Mouse (Mus musculus) ES-Bruce4 (cell line): ENCODE results near the gene Cdc14b. TPM values are rescaled to one million over a fixed set of nuclear protein-coding genes. Genes with fewer than 3 reads are reported as not detected.
A peak's percentile ranks its signal among the peaks of the same experiment; 100 is the strongest.

ENCODE experiments used
- H3K27ac ChIP-seq: 2 replicates; pipeline ENCODE4 v1.5.1; 2012; ENCODE audit warnings: low read length, inconsistent platforms; ENCODE audit not compliant: insufficient read depth
- H3K27me3 ChIP-seq: 2 replicates; pipeline ENCODE4 v1.6.1; 2012; ENCODE audit warnings: mild to moderate bottlenecking, low read length, inconsistent platforms; ENCODE audit not compliant: control insufficient read depth, poor library complexity, insufficient read depth, severe bottlenecking
- H3K36me3 ChIP-seq: 2 replicates; pipeline ENCODE4 v1.6.1; 2012; ENCODE audit warnings: inconsistent platforms, mild to moderate bottlenecking, low read length, moderate library complexity; ENCODE audit not compliant: control insufficient read depth, poor library complexity, insufficient read depth, severe bottlenecking
- H3K4me1 ChIP-seq: one replicate; pipeline ENCODE4 v1.8.1; 2011; ENCODE audit warnings: low read length; ENCODE audit not compliant: control insufficient read depth, insufficient read depth
- H3K4me3 ChIP-seq: 2 replicates; pipeline ENCODE4 v1.5.1; 2011; ENCODE audit warnings: low read depth, mild to moderate bottlenecking, low read length
- H3K9ac ChIP-seq: 2 replicates; pipeline ENCODE4 v1.6.1; 2012; ENCODE audit warnings: low read depth, mild to moderate bottlenecking, inconsistent platforms; ENCODE audit not compliant: poor library complexity, severe bottlenecking
- H3K9me3 ChIP-seq: replicated peaks from 2 replicates; pipeline ENCODE4 v1.6.1; 2012; ENCODE audit warnings: mild to moderate bottlenecking, low read length, inconsistent platforms; ENCODE audit not compliant: control insufficient read depth, poor library complexity, insufficient read depth, severe bottlenecking
- CTCF ChIP-seq: IDR thresholded peaks from one replicate; pipeline ENCODE4 v1.8.1; 2011; ENCODE audit warnings: low read depth, low read length
- EP300 ChIP-seq: IDR thresholded peaks from 2 replicates; pipeline ENCODE4 v1.6.1; 2011; ENCODE audit warnings: low read depth, low read length; ENCODE audit not compliant: insufficient read depth
- POLR2A ChIP-seq: IDR thresholded peaks from one replicate; pipeline ENCODE4 v1.8.1; 2011; ENCODE audit warnings: low read length; ENCODE audit not compliant: insufficient read depth
- polyA plus RNA-seq: library from polyadenylated mRNA; stranded (reverse); fragments of >200 nt; gene quantifications from 2 replicates; pipeline ENCODE4 v1.2.4, GENCODE M21; 2011; ENCODE audit warnings: low read depth; ENCODE audit not compliant: missing spikeins, insufficient read depth, insufficient read length

The Cdc14b gene
- polyA plus RNA-seq, 1 experiment: 30.4 TPM

DNA sequence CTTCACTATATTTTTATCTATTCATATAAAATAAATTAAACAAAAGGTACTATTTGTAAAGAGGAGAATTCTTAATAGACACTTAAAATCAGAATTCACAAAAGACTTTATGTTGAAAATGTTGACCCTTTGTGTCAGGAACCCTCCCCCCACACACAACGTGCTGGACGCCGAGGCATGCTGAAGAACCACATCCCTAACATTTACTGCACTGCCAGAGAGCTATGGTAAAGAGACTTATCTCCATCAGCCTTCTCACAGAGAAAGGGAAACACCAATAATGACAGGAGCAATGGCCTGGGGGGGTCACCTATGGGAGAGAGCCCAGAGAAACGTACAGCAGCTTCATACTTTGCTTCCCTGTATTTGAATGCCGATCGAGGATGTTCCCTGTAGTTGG, 66.9 kb downstream of the Cdc14b start:
- Histone ChIP-seq H3K9me3 (no peaks in the 10 kb centered on the region), H3K9ac (no peak overlapping the region), H3K4me1 (no peaks in the 10 kb centered on the region), H3K4me3 (no peak overlapping the region), H3K27me3 (no peaks in the 10 kb centered on the region), H3K36me3 (no peaks in the 10 kb centered on the region), H3K27ac (no peak overlapping the region)
- TF ChIP-seq CTCF: no peak
- no peak for TF ChIP-seq POLR2A
- no peak for TF ChIP-seq EP300

DNA sequence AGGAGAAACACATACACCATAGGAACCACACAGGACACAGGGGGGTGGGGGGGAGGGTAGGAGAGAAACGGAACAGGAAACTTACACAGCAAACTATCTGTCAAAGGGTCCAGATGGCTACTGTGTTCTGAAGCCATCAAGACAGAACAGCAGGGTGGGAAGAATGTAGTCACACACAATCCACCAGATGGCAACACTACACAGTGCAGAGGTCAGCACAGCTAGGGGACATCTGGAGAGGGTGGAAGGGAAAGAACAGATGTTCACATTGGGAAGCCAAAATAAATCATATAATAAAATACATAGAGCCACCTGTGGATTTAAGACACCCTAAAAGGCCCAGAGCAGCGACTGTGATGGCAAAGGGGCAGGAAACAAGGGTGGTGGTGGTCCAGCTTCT, 69.9 kb downstream of the Cdc14b start:
- H3K9me3 ChIP-seq: no peaks in the 10 kb centered on the region
- no peaks in the 10 kb centered on the region for H3K27me3 ChIP-seq
- no peak overlapping the region for H3K4me3 ChIP-seq
- no peak for TF ChIP-seq CTCF
- no peak for TF ChIP-seq POLR2A
- no peak for TF ChIP-seq EP300
- no peak overlapping the region for H3K9ac ChIP-seq
- H3K36me3 ChIP-seq: peaks cover 6% of the 10 kb centered on the region
- no peaks in the 10 kb centered on the region for H3K4me1 ChIP-seq
- no peak overlapping the region for H3K27ac ChIP-seq

GRCm38 (mm10) chr13:64204726-64205125, 70.4 kb downstream of the Cdc14b start:
- TF ChIP-seq CTCF: peak; percentile 37
- TF ChIP-seq EP300: no peak
- no peaks in the 10 kb centered on the region for H3K9me3 ChIP-seq
- H3K27me3 ChIP-seq: no peaks in the 10 kb centered on the region
- H3K4me1 ChIP-seq: no peaks in the 10 kb centered on the region
- peaks cover 6% of the 10 kb centered on the region for H3K36me3 ChIP-seq
- no peak overlapping the region for H3K9ac ChIP-seq
- H3K27ac ChIP-seq: no peak overlapping the region
- H3K4me3 ChIP-seq: no peak overlapping the region

- Histone ChIP-seq H3K36me3 (peaks cover 6% of the 10 kb centered on the region), H3K9ac (no peak overlapping the region), H3K4me3 (no peak overlapping the region), H3K4me1 (no peaks in the 10 kb centered on the region), H3K27ac (no peak overlapping the region), H3K9me3 (no peaks in the 10 kb centered on the region), H3K27me3 (no peaks in the 10 kb centered on the region; the same call in 1 of the 2 replicates)
- no peak for TF ChIP-seq EP300
- no peak for TF ChIP-seq POLR2A
- no peak for TF ChIP-seq CTCF
Observed at GRCm38 (mm10) chr13:64200911-64201310, 74.2 kb downstream of the Cdc14b start.

DNA sequence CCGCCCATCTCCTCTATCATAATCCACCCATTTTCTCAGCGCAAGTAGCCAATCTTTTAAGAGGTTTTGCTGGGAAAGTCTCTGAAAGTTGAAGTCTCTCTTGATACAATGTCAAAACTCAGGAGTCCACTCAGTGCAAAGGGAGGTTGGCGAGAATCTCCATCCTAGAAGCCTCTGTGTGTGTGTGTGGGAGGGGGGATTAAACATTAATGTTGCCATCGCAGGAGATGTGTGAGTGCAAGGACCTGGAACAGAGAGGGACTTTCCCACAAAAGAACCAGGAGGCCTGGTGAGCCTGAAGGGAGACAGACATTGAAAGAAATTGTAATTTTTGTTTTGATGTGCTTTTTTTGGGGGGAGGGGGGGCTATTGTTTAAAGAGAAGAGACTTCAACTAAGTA, 76.8 kb downstream of the Cdc14b start:
- TF ChIP-seq POLR2A (no peak), CTCF (no peak), EP300 (no peak)

GRCm38 (mm10) chr13:64197899-64198298, 77.2 kb downstream of the Cdc14b start:
- Histone ChIP-seq H3K27me3 (no peaks in the 10 kb centered on the region; the same call in 1 of the 2 replicates), H3K36me3 (peaks cover 6% of the 10 kb centered on the region), H3K4me3 (no peak overlapping the region), H3K9me3 (no peaks in the 10 kb centered on the region), H3K4me1 (no peaks in the 10 kb centered on the region), H3K27ac (no peak overlapping the region), H3K9ac (no peak overlapping the region)
- TF ChIP-seq CTCF: no peak
- TF ChIP-seq POLR2A: no peak
- TF ChIP-seq EP300: no peak

More for the DNA sequence above, 76.8 kb downstream of the Cdc14b start:
- Histone ChIP-seq H3K4me3 (no peak overlapping the region), H3K9ac (no peak overlapping the region), H3K27ac (no peak overlapping the region), H3K36me3 (peaks cover 6% of the 10 kb centered on the region), H3K4me1 (no peaks in the 10 kb centered on the region), H3K9me3 (no peaks in the 10 kb centered on the region), H3K27me3 (no peaks in the 10 kb centered on the region; the same call in 1 of the 2 replicates)
